8 mouse cellular contexts compared by ENCODE assay signal in genomic region chr7:112955103-112955827, GRCm38 (mm10). TPM values are rescaled to one million over a fixed set of nuclear protein-coding genes. Genes with fewer than 3 reads are reported as not detected.
DNase-seq lines count a peak whose midpoint lies in the region; ATAC-seq and TF ChIP-seq lines count a peak whose summit lies in the region.

No protein-coding gene starts in this region.

- peak; percentile 25 to 52 for DNase-seq in adrenal gland, adult 18-20 months (ENCODE audit: low spot score in 2 of 2)
- DNase-seq in cerebellum, adult 8-10 months: peak; percentile 22
- peak; percentile 37 for DNase-seq in forebrain, postnatal 0 days
- peak; percentile 40 for DNase-seq in liver, embryonic 11.5 days (ENCODE audit: low spot score)
- DNase-seq in midbrain, postnatal 0 days (ENCODE audit: low spot score): peak; percentile 34
- DNase-seq in T-cell, adult 2 months (ENCODE audit: low spot score): no peak
- no peak for DNase-seq in layer of hippocampus, adult 9-11 months

- H3K4me2 ChIP-seq in forebrain, postnatal 0 days (ENCODE audit: low read depth): peak overlapping the region; percentile 86
- peak overlapping the region; percentile 77 for H3K4me2 ChIP-seq in hindbrain, embryonic 15.5 days
- peak overlapping the region; percentile 61 for H3K4me2 ChIP-seq in liver, embryonic 11.5 days
- peak overlapping the region; percentile 75 for H3K4me2 ChIP-seq in midbrain, postnatal 0 days (ENCODE audit: low read depth, low read length, poor library complexity, severe bottlenecking)

- H3K4me3 ChIP-seq in forebrain, postnatal 0 days (ENCODE audit: low read depth, low read length): peak overlapping the region; percentile 46
- peak overlapping the region; percentile 43 for H3K4me3 ChIP-seq in hindbrain, embryonic 15.5 days
- peak overlapping the region; percentile 36 for H3K4me3 ChIP-seq in liver, embryonic 11.5 days (ENCODE audit: low read depth, low read length)
- H3K4me3 ChIP-seq in midbrain, postnatal 0 days (ENCODE audit: low read depth, low read length): peak overlapping the region; percentile 42

- H3K27me3 ChIP-seq in forebrain, postnatal 0 days (ENCODE audit: insufficient read depth, low read length): peaks cover 24% of the 10 kb centered on the region
- peaks cover 42% of the 10 kb centered on the region for H3K27me3 ChIP-seq in hindbrain, embryonic 15.5 days
- H3K27me3 ChIP-seq in liver, embryonic 11.5 days (replicated peaks; ENCODE audit: control insufficient read depth, insufficient read depth, low read length): peaks cover 50% of the 10 kb centered on the region
- peaks cover 25% of the 10 kb centered on the region for H3K27me3 ChIP-seq in midbrain, postnatal 0 days (ENCODE audit: insufficient read depth, low read length)

- 3% methylated on average over 40 of the region's 40 CpGs for WGBS in forebrain, postnatal 0 days
- WGBS in hindbrain, embryonic 15.5 days: 2% methylated on average over 40 of the region's 40 CpGs
- WGBS in liver, embryonic 11.5 days: 4% methylated on average over 40 of the region's 40 CpGs
- 3% methylated on average over 40 of the region's 40 CpGs for WGBS in midbrain, postnatal 0 days

- TF ChIP-seq CTCF in forebrain, postnatal 0 days (IDR thresholded peaks at IDR 0.05; ENCODE audit: low read depth): peak; percentile 20; the same call in 1 of the 2 replicates
- peak; percentile 32; the same call in 1 of the 2 replicates for TF ChIP-seq CTCF in midbrain, postnatal 0 days (IDR thresholded peaks at IDR 0.05)

- H3K36me3 ChIP-seq in forebrain, postnatal 0 days (ENCODE audit: insufficient read depth): no peaks in the 10 kb centered on the region
- no peaks in the 10 kb centered on the region for H3K36me3 ChIP-seq in hindbrain, embryonic 15.5 days
- H3K36me3 ChIP-seq in liver, embryonic 11.5 days (ENCODE audit: control insufficient read depth, insufficient read depth, low read length): no peaks in the 10 kb centered on the region
- no peaks in the 10 kb centered on the region for H3K36me3 ChIP-seq in midbrain, postnatal 0 days (ENCODE audit: insufficient read depth, low read length)

- ATAC-seq in forebrain, postnatal 0 days: peak; percentile 52
- ATAC-seq in hindbrain, embryonic 15.5 days (ENCODE audit: low FRiP score, low read depth): peak; percentile 76
- ATAC-seq in liver, embryonic 11.5 days (replicated peaks; ENCODE audit: low FRiP score): no peak
- ATAC-seq in midbrain, postnatal 0 days (ENCODE audit: low FRiP score): 0 out of 2 replicates have a peak, but pooled peaks have one; percentile 38

- 0 out of 2 replicates have a peak overlapping the region, but pooled peaks have one; percentile 1 for H3K27ac ChIP-seq in forebrain, postnatal 0 days (ENCODE audit: low read depth, low read length)
- H3K27ac ChIP-seq in hindbrain, embryonic 15.5 days (replicated peaks): 0 out of 2 replicates have a peak overlapping the region, but pooled peaks have one; percentile 14
- H3K27ac ChIP-seq in liver, embryonic 11.5 days (ENCODE audit: low read depth, low read length): no peak overlapping the region
- no peak overlapping the region for H3K27ac ChIP-seq in midbrain, postnatal 0 days (ENCODE audit: low read depth, low read length)

- peak overlapping the region; percentile 49 for H3K9ac ChIP-seq in forebrain, postnatal 0 days
- peak overlapping the region; percentile 44 for H3K9ac ChIP-seq in hindbrain, embryonic 15.5 days
- H3K9ac ChIP-seq in liver, embryonic 11.5 days (ENCODE audit: low read depth, low read length): no peak overlapping the region
- peak overlapping the region; percentile 54; the same call in 1 of the 2 replicates for H3K9ac ChIP-seq in midbrain, postnatal 0 days (replicated peaks; ENCODE audit: low read length, poor library complexity, severe bottlenecking)

- H3K4me1 ChIP-seq in forebrain, postnatal 0 days (ENCODE audit: insufficient read depth): 0 out of 2 replicates have a peak, but pooled peaks cover 3% of the 10 kb centered on the region
- H3K4me1 ChIP-seq in hindbrain, embryonic 15.5 days (replicated peaks): peaks cover 21% of the 10 kb centered on the region
- peaks cover 3% of the 10 kb centered on the region for H3K4me1 ChIP-seq in liver, embryonic 11.5 days (replicated peaks; ENCODE audit: control insufficient read depth, insufficient read depth, low read length)
- H3K4me1 ChIP-seq in midbrain, postnatal 0 days (ENCODE audit: insufficient read depth, low read length): peaks cover 4% of the 10 kb centered on the region; the same call in 1 of the 2 replicates

- no peaks in the 10 kb centered on the region for H3K9me3 ChIP-seq in forebrain, postnatal 0 days (ENCODE audit: low read length)
- no peaks in the 10 kb centered on the region for H3K9me3 ChIP-seq in hindbrain, embryonic 15.5 days
- H3K9me3 ChIP-seq in liver, embryonic 11.5 days (ENCODE audit: control insufficient read depth, low read length): no peaks in the 10 kb centered on the region
- H3K9me3 ChIP-seq in midbrain, postnatal 0 days (ENCODE audit: low read length): no peaks in the 10 kb centered on the region

RNA-seq across cellular contexts. Expression of gene Rassf10, which starts 1.5 kb away (rescaled TPM):
- total RNA-seq in adrenal gland, adult 18-20 months (2021): 1 to 10 TPM in 1 of 2 experiments, under 1 TPM in 1; 0.61 to 4.0 TPM
- total RNA-seq in forebrain, postnatal 0 days (2014; rRNA removed): 3.3 and 5.2 TPM in 2 replicates
- 1.3 and 2.3 TPM in 2 replicates for polyA plus RNA-seq in forebrain, postnatal 0 days (2015; fragmentation: Nextera tagmentation; extraction: Ambion mirVana)
- 3.4 and 3.6 TPM in 2 replicates for polyA plus RNA-seq in hindbrain, embryonic 15.5 days (2015; fragmentation: Nextera tagmentation; extraction: Ambion mirVana)
- 0.07 and 0.19 TPM in 2 replicates for polyA plus RNA-seq in liver, embryonic 11.5 days (2014; fragmentation: Nextera tagmentation; extraction: Ambion mirVana)
- total RNA-seq in midbrain, postnatal 0 days (2014; rRNA removed): 6.6 and 8.2 TPM in 2 replicates
- polyA plus RNA-seq in midbrain, postnatal 0 days (2015; fragmentation: Nextera tagmentation; extraction: Ambion mirVana): 3.5 and 4.4 TPM in 2 replicates

Comparison
In these comparisons a context has a peak if more than half of its experiments do, and no peak if none do; other contexts are left out.
1. DNase-seq: peak in adrenal gland, adult 18-20 months (2 of 2), cerebellum, adult 8-10 months (single experiment), forebrain, postnatal 0 days (single experiment), liver, embryonic 11.5 days (single experiment) and midbrain, postnatal 0 days (single experiment); none in T-cell, adult 2 months (single experiment) and layer of hippocampus, adult 9-11 months (single experiment).
2. H3K27ac ChIP-seq: peak in forebrain, postnatal 0 days (single experiment) and hindbrain, embryonic 15.5 days (single experiment); none in liver, embryonic 11.5 days (single experiment) and midbrain, postnatal 0 days (single experiment).
3. Peak in every context shown above with its lines, with median percentiles within 50 percentile points of each other: H3K4me2 ChIP-seq and H3K4me3 ChIP-seq.